Mouse (Mus musculus) CD4-positive naive resting alpha-beta T cell, adult 76 days (primary cell): ENCODE results near the gene Trhde. TPM values are rescaled to one million over a fixed set of nuclear protein-coding genes. Genes with fewer than 3 reads are reported as not detected.

Experiments
- total RNA-seq: library from RNA; stranded (reverse); gene quantifications from one replicate; pipeline ENCODE4 v1.2.4, GENCODE M21; 2023

Trhde gene
- total RNA-seq: not detected

GRCm38 (mm10) chr10:114802161-114802651 is at the start of gene Trhde:
TSS of gene Trhde (minus strand) at chr10:114802307.

